Mouse (Mus musculus): ENCODE measurements around the gene Nckap5.

DNA sequence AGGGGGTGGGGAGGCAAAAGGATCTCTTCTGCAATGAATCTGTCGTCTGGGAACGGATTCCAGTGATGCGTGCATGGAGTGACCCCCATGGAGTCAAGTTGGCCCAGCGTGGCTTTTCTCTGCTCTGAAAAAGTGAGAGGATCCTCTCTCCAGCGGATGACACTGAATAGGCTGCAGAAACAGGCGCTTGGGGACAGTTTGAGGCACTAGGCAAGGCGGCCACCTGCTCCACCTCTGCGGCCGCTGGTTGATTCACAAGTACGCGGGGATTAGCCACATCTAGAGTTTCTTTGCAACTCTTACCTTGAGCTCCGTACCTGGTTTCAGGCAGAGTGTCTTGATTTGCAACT lies 92.3 kb downstream of the Nckap5 start:
- TF ChIP-seq POLR2A (IDR thresholded peaks at IDR 0.05; ENCODE audit: insufficient read length, low read depth) = no peak
- TF ChIP-seq TCF12 (IDR thresholded peaks at IDR 0.05; ENCODE audit: insufficient read depth, poor library complexity, severe bottlenecking) = no peak
- no peak for TF ChIP-seq USF1 (IDR thresholded peaks at IDR 0.05; ENCODE audit: low read depth)
- no peak for TF ChIP-seq E2F4 (IDR thresholded peaks at IDR 0.05; ENCODE audit: insufficient read depth)

Measured in myocyte (in vitro differentiated cells).